Mouse (Mus musculus): Measurements from ENCODE around the gene Ncoa7.
"Not testable (repeated sequence)": the region's sequence is repeated elsewhere in the genome, so short reads cannot be mapped to it uniquely, and the experiment has no call there.

Ncoa7 gene

GRCm38 (mm10) chr10:30655655-30656054, 147.5 kb downstream of the Ncoa7 start:
- DNase-seq = peak; percentile 5

GRCm38 (mm10) chr10:30647681-30648080, 155.4 kb downstream of the Ncoa7 start:
- no peak for DNase-seq

- DNase-seq = no peak
Measured at GRCm38 (mm10) chr10:30638216-30638615, 164.9 kb downstream of the Ncoa7 start.

GRCm38 (mm10) chr10:30636474-30637154, 166.5 kb downstream of the Ncoa7 start:
- DNase-seq = not testable (repeated sequence)

- no peak for DNase-seq
Measured at GRCm38 (mm10) chr10:30632718-30633117, 170.4 kb downstream of the Ncoa7 start.

- DNase-seq = no peak
Measured at GRCm38 (mm10) chr10:30629977-30630376, 173.1 kb downstream of the Ncoa7 start.

GRCm38 (mm10) chr10:30629513-30629912, 173.6 kb downstream of the Ncoa7 start, which contains the start of gene Hint3:
Gene Hint3 (minus strand): TSS chr10:30629632.
- no peak for DNase-seq

GRCm38 (mm10) chr10:30628444-30628843, 174.7 kb downstream of the Ncoa7 start:
- not testable (repeated sequence) for DNase-seq

- no peak for DNase-seq
Measured at GRCm38 (mm10) chr10:30627548-30627947, 175.6 kb downstream of the Ncoa7 start.

GRCm38 (mm10) chr10:30624161-30625019, 178.7 kb downstream of the Ncoa7 start:
- peak; percentile 11 for DNase-seq

- peak; percentile 36 for DNase-seq
Measured at GRCm38 (mm10) chr10:30622928-30623327, 180.2 kb downstream of the Ncoa7 start.

GRCm38 (mm10) chr10:30618918-30619210, 184.3 kb downstream of the Ncoa7 start:
- DNase-seq = no peak

- peak; percentile 98 for DNase-seq
Measured at GRCm38 (mm10) chr10:30618091-30618917, 184.8 kb downstream of the Ncoa7 start.

GRCm38 (mm10) chr10:30613039-30613438, 190.1 kb downstream of the Ncoa7 start:
- no peak for DNase-seq

- no peak for DNase-seq
Measured at GRCm38 (mm10) chr10:30609614-30610013, 193.5 kb downstream of the Ncoa7 start.

GRCm38 (mm10) chr10:30608109-30608508, 195.0 kb downstream of the Ncoa7 start:
- DNase-seq = no peak

GRCm38 (mm10) chr10:30600542-30600966, 202.6 kb downstream of the Ncoa7 start, which contains the start of gene Trmt11:
Gene Trmt11 (minus strand): TSS chr10:30600749.
- DNase-seq = peak; percentile 95

GRCm38 (mm10) chr10:30600094-30600534, 203.0 kb downstream of the Ncoa7 start:
- DNase-seq = no peak

- peak; percentile 13 for DNase-seq
Measured at GRCm38 (mm10) chr10:30587037-30587436, 216.1 kb downstream of the Ncoa7 start.

GRCm38 (mm10) chr10:30585691-30586090, 217.4 kb downstream of the Ncoa7 start:
- DNase-seq = no peak

All from retina, postnatal 1 day (tissue).